Mouse (Mus musculus): ENCODE data around the gene Tfap4.

- peak; percentile 26; the same call in 1 of the 2 replicates for TF ChIP-seq EP300 (IDR thresholded peaks at IDR 0.05; ENCODE audit: insufficient read depth, low read depth, low read length)
- TF ChIP-seq POLR2A (IDR thresholded peaks at IDR 0.05; ENCODE audit: insufficient read depth, low read length), result peak; percentile 70
- TF ChIP-seq CTCF (IDR thresholded peaks at IDR 0.05; ENCODE audit: low read depth, low read length), result peak; percentile 90
Observed at GRCm38 (mm10) chr16:4541501-4542198, 18.0 kb downstream of the Tfap4 start, which contains the start of gene Srl.
